Mouse (Mus musculus) v-Abl transformed pro-B cells (cell line): ENCODE results near the gene Rfc5.
"Not testable (repeated sequence)": the region's sequence is repeated elsewhere in the genome, so short reads cannot be mapped to it uniquely, and the experiment has no call there.

Source experiments
- in situ Hi-C, 2 experiments: fragments of 400-800 bp; cut with MboI; formaldehyde crosslinking; loops; one replicate each; pipeline ENCODE4 v1.15.1; 2025; ENCODE audit not compliant: unreplicated experiment in 2 of 2

Rfc5 gene

GRCm38 (mm10) chr5:117355648-117356303 is 33.1 kb downstream of the Rfc5 start:
- in situ Hi-C loops: no loop called here

DNA sequence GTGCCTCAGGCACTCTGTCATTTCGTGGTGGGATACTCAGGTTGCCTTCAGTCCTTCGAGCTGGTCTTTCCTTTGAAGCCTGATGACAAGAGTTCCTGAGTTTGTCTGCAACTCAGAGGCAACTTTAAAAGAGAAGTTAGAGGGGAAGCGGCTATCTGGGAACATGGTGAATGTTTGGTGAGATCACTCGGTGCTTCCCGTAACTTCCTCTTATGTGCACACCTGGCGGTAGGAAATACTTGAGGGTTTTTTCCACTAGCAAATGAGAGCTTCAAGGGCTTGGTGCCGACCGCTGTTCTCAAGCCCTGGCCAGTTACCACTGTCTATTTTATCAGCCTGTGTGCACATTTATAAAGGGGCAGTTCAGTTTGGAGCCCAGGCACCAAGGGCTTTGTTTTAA is 34.7 kb downstream of the Rfc5 start:
- in situ Hi-C loops: loop anchor here in 1 of 2 experiments (5.0 kb wide), 1 partner anchor 67 kb away; the partner anchor contains the start of gene Pebp1

DNA sequence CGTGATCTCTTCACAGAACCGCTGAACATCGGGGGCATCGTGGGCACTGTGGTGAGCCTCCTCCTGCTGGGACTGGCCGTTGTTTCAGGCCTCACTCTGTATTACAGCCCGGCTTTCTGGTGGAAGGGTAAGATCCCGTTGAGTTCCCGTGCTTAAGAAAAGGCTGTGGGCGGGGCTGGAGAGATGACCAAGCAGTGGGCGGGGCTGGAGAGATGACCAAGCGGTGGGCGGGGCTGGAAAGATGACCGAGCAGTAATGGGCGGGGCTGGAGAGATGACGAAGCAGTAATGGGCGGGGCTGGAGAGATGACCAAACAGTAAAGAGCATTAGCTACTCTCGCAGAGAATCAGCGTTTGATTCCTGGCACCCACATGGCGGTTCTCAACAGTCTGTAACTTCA is 40.6 kb downstream of the Rfc5 start:
- in situ Hi-C loops: no loop called here

DNA sequence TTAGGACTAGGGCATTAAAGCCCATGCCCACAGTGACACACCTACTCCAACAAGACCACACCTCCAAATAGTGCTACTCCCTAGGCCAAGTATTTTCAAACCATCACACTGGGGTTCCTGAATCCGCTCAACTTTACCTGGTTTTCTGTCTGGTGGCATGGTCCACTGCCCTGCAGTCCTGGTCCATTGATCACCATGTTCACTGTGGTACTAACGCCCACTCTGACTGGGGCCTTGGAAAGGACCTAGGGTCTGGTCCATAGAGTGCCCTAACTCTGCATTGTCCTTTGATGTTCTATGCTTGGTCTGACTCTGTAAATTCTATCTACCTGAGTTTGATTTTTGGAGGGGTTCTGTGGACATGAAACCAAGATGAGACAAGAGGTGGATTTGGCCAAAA is 41.0 kb downstream of the Rfc5 start:
- in situ Hi-C loops: no loop called here

DNA sequence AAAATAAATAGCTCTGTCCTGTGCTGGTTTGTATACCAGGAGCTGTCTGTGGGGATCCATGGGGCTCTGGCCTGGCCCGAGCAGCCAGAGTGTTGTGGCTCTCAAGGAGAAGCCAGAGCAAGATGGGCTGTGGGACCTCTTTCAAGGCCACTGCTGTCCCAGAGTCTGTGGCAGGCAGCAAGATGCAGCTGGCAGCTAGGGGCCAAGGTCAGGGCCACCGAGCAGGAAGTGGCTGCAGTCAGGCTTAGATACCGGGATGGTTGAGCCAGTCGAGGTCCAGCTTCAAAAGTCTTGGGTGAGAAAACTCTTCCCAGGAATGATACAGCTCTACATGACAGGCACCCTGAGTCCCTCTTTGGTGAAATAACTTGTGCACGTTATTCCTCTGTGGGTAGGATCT is 41.8 kb downstream of the Rfc5 start:
- in situ Hi-C loops: no loop called here

DNA sequence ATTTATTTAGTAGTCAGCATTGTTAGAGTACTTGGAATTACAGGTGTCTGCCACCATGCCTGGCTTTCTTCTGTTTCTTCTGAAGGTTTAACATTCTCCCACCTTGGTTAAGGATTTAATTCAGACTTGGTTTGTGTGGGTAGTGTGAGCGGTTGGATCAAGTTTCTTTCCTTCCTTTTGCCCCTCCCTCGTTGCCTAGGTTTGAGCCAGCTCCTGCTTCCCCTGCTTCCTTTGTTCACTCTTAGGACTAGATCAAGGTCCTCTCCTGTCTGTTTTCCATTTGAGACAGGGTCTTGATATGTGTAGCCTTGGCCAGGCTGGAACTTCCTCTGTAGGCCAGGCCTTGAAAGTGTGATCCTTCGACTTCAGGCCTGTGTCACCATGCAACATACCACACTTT is 42.6 kb downstream of the Rfc5 start:
- in situ Hi-C loops: no loop called here

DNA sequence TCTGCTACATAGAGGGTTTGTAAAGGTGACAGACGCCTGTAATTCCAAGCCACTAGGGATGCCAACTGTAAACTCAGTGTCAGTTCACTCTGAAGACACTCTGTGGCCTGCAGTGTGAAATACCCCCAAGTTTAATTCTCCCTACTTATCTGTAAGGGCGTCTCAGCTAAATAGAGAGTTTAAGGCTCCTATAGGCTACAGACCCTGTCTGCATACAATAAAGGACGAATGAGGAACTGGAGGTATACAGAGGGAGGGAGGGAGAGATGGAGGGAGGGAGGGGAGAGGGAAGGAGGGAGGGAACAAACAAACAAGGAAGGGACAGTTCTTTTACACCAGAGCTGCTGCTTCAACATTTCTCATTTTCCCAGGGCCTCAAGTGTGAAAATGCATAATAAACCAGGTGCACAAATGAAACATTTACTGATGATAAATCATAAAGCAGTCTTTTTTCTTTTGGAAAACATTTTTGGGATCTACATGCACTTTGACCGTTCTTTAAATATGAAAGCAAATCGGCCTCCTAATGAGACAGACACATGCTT is 43.3 kb downstream of the Rfc5 start:
- in situ Hi-C loops: no loop called here

DNA sequence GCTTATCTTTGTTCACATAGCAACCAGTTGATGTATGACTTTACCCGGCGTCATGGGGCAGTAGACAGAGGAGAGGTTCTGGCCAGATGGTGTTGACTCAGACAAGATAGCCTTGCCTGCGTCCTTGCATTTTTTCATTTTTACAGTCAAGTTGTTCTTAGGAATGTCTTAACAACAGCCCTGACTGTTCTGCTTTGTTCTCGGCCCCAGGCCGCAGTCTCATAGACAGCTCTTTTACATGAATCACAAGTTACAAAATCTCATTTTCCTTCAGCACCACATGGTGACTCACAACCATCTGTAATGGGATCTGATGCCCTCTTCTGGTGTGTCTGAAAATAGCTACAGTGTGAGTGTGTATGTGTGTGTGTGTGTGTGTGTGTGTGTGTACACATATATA is 44.4 kb downstream of the Rfc5 start:
- in situ Hi-C loops: not testable (repeated sequence)

GRCm38 (mm10) chr5:117341896-117342295 is 47.0 kb downstream of the Rfc5 start:
- in situ Hi-C loops: no loop called here

DNA sequence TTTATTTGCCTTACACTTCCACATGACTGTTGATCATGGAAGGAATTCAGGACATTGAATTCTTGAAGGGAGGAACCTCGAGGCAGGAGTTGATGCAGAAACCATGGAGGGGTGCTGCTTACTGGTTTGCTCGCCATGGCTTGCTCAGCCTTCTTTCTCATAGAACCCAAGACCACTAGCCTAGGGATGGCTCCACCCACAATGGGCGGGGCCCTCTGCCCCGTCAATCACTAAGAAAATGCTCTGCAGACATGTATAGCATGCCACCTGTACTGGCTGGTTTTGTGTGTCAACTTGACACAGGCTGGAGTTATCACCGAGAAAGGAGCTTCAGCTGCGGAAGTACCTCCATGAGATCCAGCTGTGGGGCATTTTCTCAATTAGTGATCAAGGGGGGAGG is 48.8 kb downstream of the Rfc5 start:
- in situ Hi-C loops: no loop called here

DNA sequence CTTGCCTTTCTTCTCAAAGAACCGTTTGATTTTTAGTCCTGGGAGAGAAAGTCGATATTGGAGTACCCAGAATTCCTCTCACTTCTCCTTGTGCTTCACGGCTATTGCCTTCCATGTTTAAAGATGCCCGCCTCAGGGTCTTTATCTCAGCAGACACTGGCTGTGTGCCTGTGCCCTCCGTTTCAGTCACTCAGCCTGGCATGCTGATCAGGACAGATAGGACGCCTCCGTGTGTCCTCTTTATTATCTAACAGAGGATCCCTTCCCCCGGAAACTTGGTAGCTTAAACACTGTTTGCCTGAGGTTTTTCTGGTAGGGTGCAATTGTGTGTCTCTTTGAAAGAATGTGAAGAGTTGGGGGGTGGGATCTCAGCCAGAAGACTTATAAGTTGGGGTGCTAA is 50.3 kb downstream of the Rfc5 start:
- in situ Hi-C loops: no loop called here

GRCm38 (mm10) chr5:117337999-117338398 is 50.8 kb downstream of the Rfc5 start:
- in situ Hi-C loops: no loop called here

DNA sequence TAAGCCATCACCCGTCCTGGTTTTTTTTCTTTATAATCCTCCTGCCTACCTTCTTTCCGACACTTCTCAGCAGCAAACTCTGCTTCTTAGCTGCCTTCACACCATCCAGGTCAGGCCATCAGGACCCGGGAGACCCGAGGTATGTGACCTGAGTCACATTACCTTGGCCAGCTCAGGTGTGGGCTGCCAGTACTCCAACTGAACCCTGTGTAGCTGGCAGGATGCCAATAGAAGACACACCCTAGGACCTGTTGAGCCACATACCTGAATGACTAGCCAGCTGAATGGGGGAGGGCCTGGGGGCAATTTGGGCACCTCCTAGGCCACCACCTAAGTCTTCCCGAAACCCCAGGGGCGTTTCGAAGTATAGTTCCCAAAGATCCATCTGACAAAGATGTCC is 58.4 kb downstream of the Rfc5 start:
- in situ Hi-C loops: no loop called here
